Mouse (Mus musculus) MEL (cell line): ENCODE data around the gene Rccd1. TPM values are rescaled to one million over a fixed set of nuclear protein-coding genes. Genes with fewer than 3 reads are reported as not detected.

Source experiments
- DNase-seq: peaks from one replicate; pipeline ENCODE4 v3.0.0; 2011; ENCODE audit warnings: low read depth, low spot score
- H3K27ac ChIP-seq: 2 replicates; pipeline ENCODE4 v1.5.1; 2012; ENCODE audit warnings: low read depth, mild to moderate bottlenecking, control low read depth, low read length, moderate library complexity; ENCODE audit not compliant: control insufficient read depth
- H3K27me3 ChIP-seq, 2 experiments: fragments of 150-350 bp in 1 of 2; sonication (generic) in 1 of 2; 2 replicates each; pipeline ENCODE4 v1.6.1; 2012; ENCODE audit warnings: low read length in 2 of 2, mild to moderate bottlenecking in 2 of 2, improper control_type of control experiment in 1 of 2, moderate library complexity in 1 of 2; ENCODE audit not compliant: insufficient read depth in 2 of 2, control insufficient read depth in 1 of 2
- H3K36me3 ChIP-seq, 2 experiments: 2 replicates each; pipeline ENCODE4 v1.6.1; 2012 to 2014; ENCODE audit warnings: low read length in 2 of 2, improper control_type of control experiment in 1 of 2, inconsistent platforms in 1 of 2, mild to moderate bottlenecking in 1 of 2; ENCODE audit not compliant: insufficient read depth in 2 of 2, control insufficient read depth in 1 of 2
- H3K4me1 ChIP-seq, 2 experiments: fragments of 150-350 bp in 1 of 2; sonication (generic) in 1 of 2; 2 replicates each; pipeline ENCODE4 v1.6.1; 2012; ENCODE audit warnings: low read length in 2 of 2, improper control_type of control experiment in 1 of 2, mild to moderate bottlenecking in 1 of 2; ENCODE audit not compliant: insufficient read depth in 2 of 2, control insufficient read depth in 1 of 2
- H3K4me3 ChIP-seq, 2 experiments: fragments of 150-350 bp in 1 of 2; sonication (generic) in 1 of 2; 2 replicates each; pipeline ENCODE4 v1.5.1; 2012; ENCODE audit warnings: low read depth in 2 of 2, low read length in 2 of 2, mild to moderate bottlenecking in 2 of 2, moderate library complexity in 2 of 2, control low read depth in 1 of 2, improper control_type of control experiment in 1 of 2; ENCODE audit not compliant: control insufficient read depth in 1 of 2, insufficient read depth in 1 of 2
- H3K79me2 ChIP-seq: 2 replicates; pipeline ENCODE4 v1.6.1; 2012; ENCODE audit warnings: mild to moderate bottlenecking, low read length, moderate library complexity; ENCODE audit not compliant: control insufficient read depth, poor library complexity, insufficient read depth
- H3K9ac ChIP-seq: 2 replicates; pipeline ENCODE4 v1.6.1; 2012; ENCODE audit warnings: low read depth, mild to moderate bottlenecking, control low read depth, low read length, moderate library complexity; ENCODE audit not compliant: control insufficient read depth, poor library complexity, severe bottlenecking
- H3K9me3 ChIP-seq: fragments of 150-350 bp; sonication (generic); replicated peaks from 2 replicates; pipeline ENCODE4 v1.6.1; 2012; ENCODE audit warnings: mild to moderate bottlenecking, low read length, improper control_type of control experiment, moderate library complexity; ENCODE audit not compliant: insufficient read depth
- BHLHE40 ChIP-seq: IDR thresholded peaks from 2 replicates; pipeline ENCODE4 v1.6.1; 2012; ENCODE audit warnings: low read depth, mild to moderate bottlenecking, inconsistent platforms, low read length, improper control_type of control experiment, borderline replicate concordance
- CHD1 ChIP-seq: IDR thresholded peaks from 2 replicates; pipeline ENCODE4 v1.6.1; 2012; ENCODE audit warnings: low read depth, mild to moderate bottlenecking, inconsistent platforms, low read length, improper control_type of control experiment
- CTCF ChIP-seq, 3 experiments: IDR thresholded peaks in 2 of 3; conservative IDR thresholded peaks in 1 of 3; 2 replicates each; pipeline ENCODE4 v1.5.1; 2011 to 2012; ENCODE audit warnings: low read length in 3 of 3, low read depth in 2 of 3, mild to moderate bottlenecking in 2 of 3, improper control_type of control experiment in 1 of 3, inconsistent platforms in 1 of 3, mixed read lengths in 1 of 3, moderate library complexity in 1 of 3; ENCODE audit not compliant: control insufficient read depth in 1 of 3, insufficient read depth in 1 of 3, poor library complexity in 1 of 3, severe bottlenecking in 1 of 3
- E2F4 ChIP-seq: IDR thresholded peaks from 2 replicates; pipeline ENCODE4 v1.6.1; 2011; ENCODE audit warnings: low read depth, low read length, improper control_type of control experiment, borderline replicate concordance
- ETS1 ChIP-seq: IDR thresholded peaks from 2 replicates; pipeline ENCODE4 v1.6.1; 2012; ENCODE audit warnings: low read depth, mild to moderate bottlenecking, inconsistent platforms, low read length, improper control_type of control experiment, moderate library complexity
- JUND ChIP-seq: IDR thresholded peaks from 2 replicates; pipeline ENCODE4 v1.6.1; 2011; ENCODE audit warnings: low read depth, mild to moderate bottlenecking, improper control_type of control experiment, low read length
- KAT2A ChIP-seq: conservative IDR thresholded peaks from 2 replicates; pipeline ENCODE4 v1.6.1; 2012; ENCODE audit warnings: low read depth, low read length, improper control_type of control experiment, inconsistent platforms
- MAFK ChIP-seq: IDR thresholded peaks from 2 replicates; pipeline ENCODE4 v1.6.1; 2011; ENCODE audit warnings: low read depth, mild to moderate bottlenecking, low read length, improper control_type of control experiment, borderline replicate concordance
- MEF2A ChIP-seq: IDR thresholded peaks from 2 replicates; pipeline ENCODE4 v1.6.1; 2014; ENCODE audit warnings: low read depth, mild to moderate bottlenecking, inconsistent platforms, low read length, improper control_type of control experiment; ENCODE audit not compliant: poor library complexity, insufficient replicate concordance, severe bottlenecking; ENCODE audit errors: extremely low read depth
- MYB ChIP-seq: IDR thresholded peaks from 2 replicates; pipeline ENCODE4 v1.6.1; 2011; ENCODE audit warnings: mild to moderate bottlenecking, low read depth, low read length, improper control_type of control experiment
- NRF1 ChIP-seq: IDR thresholded peaks from 2 replicates; pipeline ENCODE4 v1.6.1; 2014; ENCODE audit warnings: low read depth, mild to moderate bottlenecking, inconsistent platforms, low read length, improper control_type of control experiment, moderate library complexity; ENCODE audit not compliant: poor library complexity, insufficient read depth, severe bottlenecking
- POLR2A ChIP-seq, 2 experiments: IDR thresholded peaks; 2 replicates each; pipeline ENCODE4 v1.6.1; 2011 to 2012; ENCODE audit warnings: low read length in 2 of 2, mild to moderate bottlenecking in 2 of 2, control low read depth in 1 of 2, improper control_type of control experiment in 1 of 2, low read depth in 1 of 2, moderate library complexity in 1 of 2; ENCODE audit not compliant: control insufficient read depth in 1 of 2, insufficient read depth in 1 of 2, poor library complexity in 1 of 2
- POLR2AphosphoS2 ChIP-seq: IDR thresholded peaks from 2 replicates; pipeline ENCODE4 v1.6.1; 2011; ENCODE audit warnings: low read length, improper control_type of control experiment
- POLR2AphosphoS5 ChIP-seq: IDR thresholded peaks from 2 replicates; pipeline ENCODE4 v1.6.1; 2012; ENCODE audit warnings: low read depth, borderline replicate concordance, mild to moderate bottlenecking, inconsistent platforms, low read length, moderate library complexity, mixed read lengths
- RCOR1 ChIP-seq: IDR thresholded peaks from 2 replicates; pipeline ENCODE4 v1.6.1; 2012; ENCODE audit warnings: low read depth, mild to moderate bottlenecking, inconsistent platforms, low read length, improper control_type of control experiment
- SMC3 ChIP-seq: IDR thresholded peaks from 2 replicates; pipeline ENCODE4 v1.6.1; 2011; ENCODE audit warnings: low read depth, low read length, improper control_type of control experiment
- TCF12 ChIP-seq: IDR thresholded peaks from 2 replicates; pipeline ENCODE4 v1.6.1; 2014; ENCODE audit warnings: low read depth, mild to moderate bottlenecking, inconsistent platforms, low read length, improper control_type of control experiment, moderate library complexity
- USF1 ChIP-seq: IDR thresholded peaks from 2 replicates; pipeline ENCODE4 v1.6.1; 2014; ENCODE audit warnings: low read depth, mild to moderate bottlenecking, inconsistent platforms, low read length, improper control_type of control experiment, moderate library complexity
- ZC3H11A ChIP-seq: IDR thresholded peaks from 2 replicates; pipeline ENCODE4 v1.6.1; 2012; ENCODE audit warnings: low read depth, mild to moderate bottlenecking, inconsistent platforms, low read length, improper control_type of control experiment
- ZKSCAN1 ChIP-seq: IDR thresholded peaks from 2 replicates; pipeline ENCODE4 v1.6.1; 2012; ENCODE audit warnings: low read depth, mild to moderate bottlenecking, inconsistent platforms, low read length, improper control_type of control experiment, moderate library complexity
- ZNF384 ChIP-seq: IDR thresholded peaks from 2 replicates; pipeline ENCODE4 v1.6.1; 2012; ENCODE audit warnings: low read depth, mild to moderate bottlenecking, inconsistent platforms, low read length, improper control_type of control experiment
- polyA plus RNA-seq, 2 experiments: library from polyadenylated mRNA; stranded (reverse) in 1 of 2; unstranded in 1 of 2; fragments of >175 nt in 1 of 2; fragments of >200 nt in 1 of 2; gene quantifications; 2 replicates each; pipeline versions ENCODE4 v1.2.1 to v1.2.4; 2012; ENCODE audit warnings: low replicate concordance in 2 of 2, low read depth in 1 of 2; ENCODE audit not compliant: insufficient read length in 2 of 2, insufficient read depth in 1 of 2, missing spikeins in 1 of 2
- total RNA-seq: library from RNA; depleted of rRNA; stranded (reverse); fragments of 300-350 nt; gene quantifications from 2 replicates; pipeline ENCODE4 v1.2.3, GENCODE M21; 2012

Gene Rccd1
- total and polyA plus RNA-seq, 3 experiments = 16.8 to 20.2 TPM; not detected in 1

DNA sequence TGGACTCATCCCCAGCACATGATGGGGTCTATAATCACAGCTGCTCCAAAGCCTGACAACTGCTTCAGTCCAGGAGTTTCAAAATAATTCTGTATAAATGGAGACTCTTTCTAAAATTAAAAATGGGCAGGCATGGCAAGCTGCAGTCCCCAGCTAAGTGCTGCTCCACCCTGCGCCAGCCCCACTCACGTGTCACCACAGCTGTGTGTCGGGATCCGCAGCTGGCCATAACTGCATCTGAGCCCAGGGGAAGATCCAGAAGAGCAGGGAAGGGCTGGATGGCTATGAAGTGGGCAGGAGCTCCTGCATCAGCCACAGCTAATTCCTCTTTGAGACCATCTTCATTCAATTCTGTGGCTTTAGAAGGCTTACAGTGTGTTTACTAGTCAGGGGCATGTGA is 5.6 kb downstream of the Rccd1 start:
- H3K79me2 ChIP-seq = peaks cover 22% of the 10 kb centered on the region
- no peaks in the 10 kb centered on the region for H3K27me3 ChIP-seq
- H3K27ac ChIP-seq = no peak overlapping the region
- no peak for DNase-seq
- H3K9me3 ChIP-seq = no peaks in the 10 kb centered on the region
- H3K36me3 ChIP-seq = peaks cover 4 to 9% of the 10 kb centered on the region in 2 experiments
- H3K4me3 ChIP-seq = no peak overlapping the region
- TF ChIP-seq SMC3 = no peak
- TF ChIP-seq TCF12 = no peak
- no peak for TF ChIP-seq RCOR1
- TF ChIP-seq ZC3H11A = no peak
- TF ChIP-seq ETS1 = no peak
- no peak for TF ChIP-seq MYB
- TF ChIP-seq JUND = no peak
- no peak for TF ChIP-seq POLR2A (IDR thresholded peaks at IDR 0.05; ENCODE audit: control insufficient read depth in 1 of 2, insufficient read depth in 1 of 2, low read depth in 1 of 2, low read length in 2 of 2, poor library complexity in 1 of 2)
- no peak for TF ChIP-seq ZKSCAN1
- no peak for TF ChIP-seq CTCF (IDR thresholded peaks at IDR 0.05 in 2 of 3, conservative IDR thresholded peaks at IDR 0.05 in 1 of 3; ENCODE audit: control insufficient read depth in 1 of 3, insufficient read depth in 1 of 3, low read depth in 2 of 3, low read length in 3 of 3, poor library complexity in 1 of 3, severe bottlenecking in 1 of 3)
- TF ChIP-seq KAT2A = no peak
- TF ChIP-seq BHLHE40 = no peak
- no peak; the same call in 1 of the 2 replicates for TF ChIP-seq POLR2AphosphoS5
- TF ChIP-seq USF1 = no peak
- no peak for TF ChIP-seq NRF1
- TF ChIP-seq E2F4 = no peak
- no peak overlapping the region for H3K9ac ChIP-seq
- H3K4me1 ChIP-seq = peaks cover 0 to 7% of the 10 kb centered on the region in 2 experiments; a peak in 2 of 4 replicates

DNA sequence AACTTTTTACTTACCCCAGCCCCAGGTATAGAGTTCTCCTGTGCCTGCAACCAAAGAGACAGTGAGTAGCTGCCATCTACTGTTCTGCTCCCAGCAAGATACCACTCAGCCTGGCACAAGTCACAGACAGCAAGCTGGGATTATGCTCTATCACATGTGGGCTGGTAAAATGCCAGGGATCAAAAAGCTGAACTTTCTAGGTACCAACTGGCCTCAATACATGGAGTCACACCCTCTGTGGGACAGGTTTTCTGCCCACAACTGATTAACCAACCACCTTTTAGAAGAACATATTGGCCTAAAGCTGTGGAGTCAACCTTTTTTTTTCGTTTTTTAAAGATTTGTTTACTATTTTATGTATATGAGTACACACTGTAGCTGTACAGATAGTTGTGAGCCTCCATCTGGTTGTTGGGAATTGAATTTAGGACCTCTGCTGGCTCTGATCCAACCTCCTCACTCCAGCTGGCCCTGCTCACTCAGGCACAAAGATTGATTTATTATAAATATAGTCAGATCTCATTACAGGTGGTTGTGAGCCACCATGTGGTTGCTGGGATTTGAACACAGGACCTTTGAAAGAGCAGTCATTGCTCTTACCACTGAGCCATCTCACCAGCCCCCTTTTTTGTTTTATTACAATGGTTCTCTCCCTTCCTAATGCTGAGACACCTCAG is 6.7 kb downstream of the Rccd1 start:
- peaks cover 11% of the 10 kb centered on the region for H3K79me2 ChIP-seq
- H3K4me3 ChIP-seq = no peak overlapping the region
- no peaks in the 10 kb centered on the region for H3K9me3 ChIP-seq
- H3K27me3 ChIP-seq = no peaks in the 10 kb centered on the region
- H3K36me3 ChIP-seq = peaks cover 0 to 13% of the 10 kb centered on the region in 2 experiments; a peak in 2 of 4 replicates
- DNase-seq = no peak
- H3K27ac ChIP-seq = no peak overlapping the region
- no peak overlapping the region for H3K9ac ChIP-seq
- no peak for TF ChIP-seq CHD1
- TF ChIP-seq POLR2AphosphoS2 = no peak; the same call in 1 of the 2 replicates
- TF ChIP-seq TCF12 = no peak
- TF ChIP-seq ZNF384 = no peak
- no peak for TF ChIP-seq POLR2A (IDR thresholded peaks at IDR 0.05; ENCODE audit: control insufficient read depth in 1 of 2, insufficient read depth in 1 of 2, low read depth in 1 of 2, low read length in 2 of 2, poor library complexity in 1 of 2)
- TF ChIP-seq MEF2A = no peak
- no peak for TF ChIP-seq MAFK
- TF ChIP-seq NRF1 = no peak
- TF ChIP-seq ZC3H11A = no peak
- no peak for TF ChIP-seq ZKSCAN1
- H3K4me1 ChIP-seq = no peaks in the 10 kb centered on the region
